Mouse (Mus musculus) limb, embryonic 11.5 days (tissue): ENCODE measurements around the gene Ube2q2. TPM values are rescaled to one million over a fixed set of nuclear protein-coding genes. Genes with fewer than 3 reads are reported as not detected.

Source experiments
- polyA plus RNA-seq: library from polyadenylated mRNA; unstranded; fragments of >200 nt; fragmentation: Nextera tagmentation; extraction: Ambion mirVana; gene quantifications from 2 replicates; pipeline ENCODE4 v1.2.1, GENCODE M21; 2014

The Ube2q2 gene
- polyA plus RNA-seq, 1 experiment from 2014 or later, result 40.3 TPM

Other genes with a start within 250 kb of the Ube2q2 start
- gene Hykk, start 231.6 kb upstream of the Ube2q2 start, polyA plus RNA-seq, result 4.6 and 5.3 TPM in 2 replicates
- gene Psma4, start 198.1 kb upstream of the Ube2q2 start, polyA plus RNA-seq, result 332 and 341 TPM in 2 replicates
- gene AY074887, start 197.9 kb upstream of the Ube2q2 start, polyA plus RNA-seq, result 1.1 TPM in 2 replicates
- 0.21 and 0.45 TPM in 2 replicates for gene Chrna5, start 168.0 kb upstream of the Ube2q2 start, polyA plus RNA-seq
- gene Chrna3, start 122.3 kb upstream of the Ube2q2 start, polyA plus RNA-seq, result 0.13 TPM in 1 of 2 replicates, not detected in the other
- 0.07 and 0.13 TPM in 2 replicates for gene Chrnb4, start 100.1 kb upstream of the Ube2q2 start, polyA plus RNA-seq
- gene Fbxo22, start 60.1 kb downstream of the Ube2q2 start, polyA plus RNA-seq, result 73.6 and 74.7 TPM in 2 replicates
- gene Nrg4, start 178.0 kb downstream of the Ube2q2 start, polyA plus RNA-seq, result 1.5 TPM in 2 replicates
- 0.17 and 0.23 TPM in 2 replicates for gene Tmem266, start 178.1 kb downstream of the Ube2q2 start, polyA plus RNA-seq